Mouse (Mus musculus) forebrain, embryonic 14.5 days (tissue): ENCODE results near the gene Il34. TPM values are rescaled to one million over a fixed set of nuclear protein-coding genes. Genes with fewer than 3 reads are reported as not detected.

ENCODE experiments used
- ATAC-seq: fragments of 200-750 bp; cut with Nextera tagmentation; 2 replicates; pipeline ENCODE4 v1.8.0; 2017; ENCODE audit warnings: mild to moderate bottlenecking, moderate library complexity
- DNase-seq: peaks from one replicate; pipeline ENCODE4 v3.0.0-alpha.2; 2015; ENCODE audit warnings: low spot score
- H3K27ac ChIP-seq: fragments of 300-500 bp; sonication (generic); 2 replicates; pipeline ENCODE4 v1.5.1; 2014; ENCODE audit warnings: low read depth, mild to moderate bottlenecking, control low read depth, low read length, moderate library complexity
- H3K27me3 ChIP-seq: fragments of 300-500 bp; sonication (generic); replicated peaks from 2 replicates; pipeline ENCODE4 v1.6.1; 2014; ENCODE audit warnings: low read length, control low read depth, mixed read lengths; ENCODE audit not compliant: control insufficient read depth, insufficient read depth
- H3K36me3 ChIP-seq: fragments of 300-500 bp; sonication (generic); 2 replicates; pipeline ENCODE4 v1.6.1; 2014; ENCODE audit warnings: low read length, control low read depth; ENCODE audit not compliant: control insufficient read depth, insufficient read depth
- H3K4me1 ChIP-seq: fragments of 300-500 bp; sonication (generic); 2 replicates; pipeline ENCODE4 v1.6.1; 2014; ENCODE audit warnings: antibody characterized with exemption, low read length, control low read depth; ENCODE audit not compliant: control insufficient read depth, insufficient read depth
- H3K4me2 ChIP-seq: fragments of 300-500 bp; sonication (generic); 2 replicates; pipeline ENCODE4 v1.6.1; 2014; ENCODE audit warnings: mild to moderate bottlenecking, control low read depth, low read length
- H3K4me3 ChIP-seq: fragments of 300-500 bp; sonication (generic); 2 replicates; pipeline ENCODE4 v1.5.1; 2014; ENCODE audit warnings: low read depth, low read length, control low read depth
- H3K9ac ChIP-seq: fragments of 300-500 bp; sonication (generic); 2 replicates; pipeline ENCODE4 v1.6.1; 2014; ENCODE audit warnings: mild to moderate bottlenecking, low read length, control low read depth, moderate library complexity
- H3K9me3 ChIP-seq: fragments of 300-500 bp; sonication (generic); replicated peaks from 2 replicates; pipeline ENCODE4 v1.6.1; 2016; ENCODE audit warnings: low read length, control low read depth, mixed read lengths; ENCODE audit not compliant: control insufficient read depth
- WGBS: fragments of 180-500 bp; shearing (Covaris S2); extraction: QIAGEN DNeasy Blood & Tissue Kit; methylation state at CpG from one replicate; pipeline ENCODE4 v1.1.7; 2014; 5-methylcytosine and 5-hydroxymethylcytosine counted together
- polyA plus RNA-seq: library from polyadenylated mRNA; unstranded; fragments of >200 nt; fragmentation: Nextera tagmentation; extraction: Ambion mirVana; gene quantifications from 2 replicates; pipeline ENCODE4 v1.2.1, GENCODE M21; 2014

Gene Il34
- polyA plus RNA-seq, 1 experiment from 2014 or later, result 2.2 TPM

DNA sequence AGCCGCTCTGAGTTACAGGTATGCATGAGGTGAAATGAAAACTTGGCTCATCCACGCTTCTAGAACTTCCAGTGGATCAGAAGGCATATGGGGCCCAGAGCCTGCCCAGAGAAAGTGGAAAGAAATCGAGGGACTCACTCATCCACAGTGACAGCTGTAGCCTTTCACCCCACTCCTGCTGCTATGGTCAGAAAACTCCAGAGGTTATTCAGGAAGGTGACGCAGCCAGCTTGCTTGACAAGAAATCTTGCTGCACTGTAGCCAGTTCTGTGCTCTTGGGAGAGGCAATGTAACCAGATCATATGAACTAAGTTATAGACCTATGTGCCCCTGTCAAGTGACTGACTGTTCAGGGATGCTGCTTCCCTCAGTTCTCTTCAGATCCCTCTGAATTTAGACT lies 109.7 kb downstream of the Il34 start:
- Histone ChIP-seq H3K36me3 (0 out of 2 replicates have a peak, but pooled peaks cover 5% of the 10 kb centered on the region), H3K9me3 (no peaks in the 10 kb centered on the region), H3K4me2 (no peak overlapping the region), H3K27me3 (no peaks in the 10 kb centered on the region), H3K4me1 (no peaks in the 10 kb centered on the region), H3K4me3 (no peak overlapping the region), H3K9ac (no peak overlapping the region), H3K27ac (no peak overlapping the region)
- no peak for DNase-seq
- no peak for ATAC-seq
- 96% methylated on average over 4 of the region's 4 CpGs for WGBS

GRCm38 (mm10) chr8:110695431-110695830 lies 110.3 kb downstream of the Il34 start:
- Histone ChIP-seq H3K4me3 (no peak overlapping the region), H3K9me3 (no peaks in the 10 kb centered on the region), H3K36me3 (0 out of 2 replicates have a peak, but pooled peaks cover 6% of the 10 kb centered on the region), H3K27me3 (no peaks in the 10 kb centered on the region), H3K4me1 (no peaks in the 10 kb centered on the region), H3K27ac (no peak overlapping the region), H3K9ac (no peak overlapping the region), H3K4me2 (no peak overlapping the region)
- 90% methylated on average over 5 of the region's 5 CpGs for WGBS
- ATAC-seq (no peak), DNase-seq (no peak)

GRCm38 (mm10) chr8:110694826-110695225 lies 110.9 kb downstream of the Il34 start:
- H3K27ac ChIP-seq, result no peak overlapping the region
- H3K9me3 ChIP-seq, result no peaks in the 10 kb centered on the region
- H3K4me3 ChIP-seq, result no peak overlapping the region
- WGBS, result 67% methylated on average over 4 of the region's 4 CpGs
- ATAC-seq, result no peak
- H3K4me1 ChIP-seq, result no peaks in the 10 kb centered on the region
- H3K36me3 ChIP-seq, result 0 out of 2 replicates have a peak, but pooled peaks cover 6% of the 10 kb centered on the region
- no peak for DNase-seq
- H3K27me3 ChIP-seq, result no peaks in the 10 kb centered on the region
- no peak overlapping the region for H3K9ac ChIP-seq
- H3K4me2 ChIP-seq, result no peak overlapping the region

DNA sequence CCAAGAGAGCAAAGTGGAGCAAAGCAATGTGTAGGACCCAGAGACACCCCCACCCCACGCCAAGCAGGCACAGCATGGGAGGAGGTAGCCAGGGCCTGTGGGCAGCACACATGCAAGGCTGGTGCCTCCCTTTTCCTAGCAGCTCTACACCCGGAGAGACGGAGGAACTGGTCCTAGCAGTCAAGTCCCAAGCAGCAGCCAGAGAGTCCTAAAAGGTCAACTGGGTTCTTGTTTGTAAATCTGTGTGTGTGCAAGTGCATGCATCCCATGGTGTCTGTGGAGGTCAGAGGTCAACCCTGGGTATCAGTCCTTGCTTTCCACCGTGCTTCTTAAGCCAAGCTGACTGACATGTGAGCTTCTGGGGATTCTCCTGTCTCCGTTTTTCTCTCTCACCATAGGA lies 111.5 kb downstream of the Il34 start:
- WGBS, result 83% methylated on average over 5 of the region's 5 CpGs
- Histone ChIP-seq H3K9ac (no peak overlapping the region), H3K27ac (no peak overlapping the region), H3K36me3 (0 out of 2 replicates have a peak, but pooled peaks cover 6% of the 10 kb centered on the region), H3K4me1 (no peaks in the 10 kb centered on the region), H3K9me3 (no peaks in the 10 kb centered on the region), H3K4me3 (no peak overlapping the region), H3K27me3 (no peaks in the 10 kb centered on the region), H3K4me2 (no peak overlapping the region)
- no peak for ATAC-seq
- DNase-seq, result no peak

Other genes starting within 250 kb of the Il34 start
- gene Vac14, start 187.3 kb downstream of the Il34 start, polyA plus RNA-seq, result 25.8 and 27.1 TPM in 2 replicates
- 16.5 and 20.1 TPM in 2 replicates for gene Mtss1l, start 84.4 kb downstream of the Il34 start, polyA plus RNA-seq
- 56.1 and 61.5 TPM in 2 replicates for gene Cog4, start 40.7 kb upstream of the Il34 start, polyA plus RNA-seq
- gene Sf3b3, start 40.9 kb upstream of the Il34 start, polyA plus RNA-seq, result 98.5 and 111 TPM in 2 replicates
- gene Fuk, start 96.6 kb upstream of the Il34 start, polyA plus RNA-seq, result 5.5 and 5.7 TPM in 2 replicates
- gene St3gal2, start 114.0 kb upstream of the Il34 start, polyA plus RNA-seq, result 12.5 and 16.1 TPM in 2 replicates
- gene Ddx19a, start 191.9 kb upstream of the Il34 start, polyA plus RNA-seq, result 15.8 and 16.7 TPM in 2 replicates
- 7.0 and 7.2 TPM in 2 replicates for gene Ddx19b, start 225.8 kb upstream of the Il34 start, polyA plus RNA-seq
- gene Aars, start 227.2 kb upstream of the Il34 start, polyA plus RNA-seq, result 61.8 and 64.7 TPM in 2 replicates